Mouse (Mus musculus) myocyte (in vitro differentiated cells): ENCODE results near the gene Stip1.

Experiments used
- MAX ChIP-seq: IDR thresholded peaks from one replicate; pipeline ENCODE4 v1.6.1; 2011; ENCODE audit warnings: low read depth, mild to moderate bottlenecking, control low read depth
- MYOD1 ChIP-seq, 3 experiments: IDR thresholded peaks; one replicate each; pipeline ENCODE4 v1.6.1; 2011; ENCODE audit warnings: control low read depth in 2 of 3, low read depth in 2 of 3, mild to moderate bottlenecking in 2 of 3, moderate library complexity in 1 of 3; ENCODE audit not compliant: insufficient read length in 2 of 3, control insufficient read depth in 1 of 3
- POLR2A ChIP-seq: IDR thresholded peaks from one replicate; pipeline ENCODE4 v1.6.1; 2011; ENCODE audit warnings: low read depth, mild to moderate bottlenecking, control low read depth, moderate library complexity; ENCODE audit not compliant: insufficient read length
- POLR2AphosphoS2 ChIP-seq: IDR thresholded peaks from one replicate; pipeline ENCODE4 v1.6.1; 2011; ENCODE audit warnings: low read depth, control low read depth; ENCODE audit not compliant: insufficient read length
- TCF12 ChIP-seq: IDR thresholded peaks from one replicate; pipeline ENCODE4 v1.6.1; 2011; ENCODE audit warnings: mild to moderate bottlenecking, control low read depth; ENCODE audit not compliant: poor library complexity, insufficient read depth, severe bottlenecking
- USF1 ChIP-seq: IDR thresholded peaks from one replicate; pipeline ENCODE4 v1.6.1; 2011; ENCODE audit warnings: low read depth, mild to moderate bottlenecking, control low read depth, moderate library complexity

GRCm38 (mm10) chr19:6981465-6981864 is 58.3 kb downstream of the Stip1 start:
- TF ChIP-seq POLR2AphosphoS2 (peak; percentile 65), POLR2A (no peak), MYOD1 (IDR thresholded peaks at IDR 0.05; ENCODE audit: control insufficient read depth in 1 of 3, insufficient read length in 2 of 3, low read depth in 2 of 3) (no peak), TCF12 (no peak), MAX (no peak), USF1 (no peak)
